Mouse (Mus musculus) kidney, embryonic 14.5 days (tissue): ENCODE measurements at regions not wholly inside any gene's neighbourhood (a gene's known extent, or its start where the extent isn't known, plus 50 kb on each side); places are given as distances from the start of the nearest gene placed in this dataset.
A peak's percentile ranks its signal among the peaks of the same experiment; 100 is the strongest.

Source experiments
- ATAC-seq: fragments of 200-750 bp; cut with Nextera tagmentation; 2 replicates; pipeline ENCODE4 v1.8.0; 2017; ENCODE audit warnings: moderate number of reproducible peaks, mild to moderate bottlenecking, moderate TSS enrichment, moderate library complexity; ENCODE audit not compliant: low FRiP score, low TSS enrichment
- H3K27ac ChIP-seq: fragments of 300-500 bp; sonication (generic); 2 replicates; pipeline ENCODE4 v1.5.1; 2014; ENCODE audit warnings: low read depth, mild to moderate bottlenecking, low read length, moderate library complexity, mixed read lengths
- H3K27me3 ChIP-seq: fragments of 300-500 bp; sonication (generic); 2 replicates; pipeline ENCODE4 v1.6.1; 2014; ENCODE audit warnings: mild to moderate bottlenecking, low read length; ENCODE audit not compliant: control insufficient read depth, insufficient read depth
- H3K36me3 ChIP-seq: fragments of 300-500 bp; sonication (generic); 2 replicates; pipeline ENCODE4 v1.6.1; 2014; ENCODE audit warnings: low read length, mixed read lengths; ENCODE audit not compliant: control insufficient read depth, insufficient read depth
- H3K4me1 ChIP-seq: fragments of 300-500 bp; sonication (generic); 2 replicates; pipeline ENCODE4 v1.6.1; 2014; ENCODE audit warnings: low read length, mixed read lengths; ENCODE audit not compliant: control insufficient read depth, insufficient read depth
- H3K4me2 ChIP-seq: fragments of 300-500 bp; sonication (generic); replicated peaks from 2 replicates; pipeline ENCODE4 v1.6.1; 2014; ENCODE audit warnings: low read depth, mild to moderate bottlenecking, low read length
- H3K4me3 ChIP-seq: fragments of 300-500 bp; sonication (generic); 2 replicates; pipeline ENCODE4 v1.5.1; 2014; ENCODE audit warnings: mild to moderate bottlenecking, low read length
- H3K9ac ChIP-seq: fragments of 300-500 bp; sonication (generic); 2 replicates; pipeline ENCODE4 v1.6.1; 2014; ENCODE audit warnings: low read depth, mild to moderate bottlenecking, low read length, moderate library complexity
- H3K9me3 ChIP-seq: fragments of 300-500 bp; sonication (generic); 2 replicates; pipeline ENCODE4 v1.6.1; 2016; ENCODE audit warnings: low read length; ENCODE audit not compliant: control insufficient read depth
- WGBS: fragments of 180-500 bp; shearing (Covaris S2); extraction: QIAGEN DNeasy Blood & Tissue Kit; methylation state at CpG from one replicate; pipeline ENCODE4 v1.1.7; 2014; 5-methylcytosine and 5-hydroxymethylcytosine counted together

DNA sequence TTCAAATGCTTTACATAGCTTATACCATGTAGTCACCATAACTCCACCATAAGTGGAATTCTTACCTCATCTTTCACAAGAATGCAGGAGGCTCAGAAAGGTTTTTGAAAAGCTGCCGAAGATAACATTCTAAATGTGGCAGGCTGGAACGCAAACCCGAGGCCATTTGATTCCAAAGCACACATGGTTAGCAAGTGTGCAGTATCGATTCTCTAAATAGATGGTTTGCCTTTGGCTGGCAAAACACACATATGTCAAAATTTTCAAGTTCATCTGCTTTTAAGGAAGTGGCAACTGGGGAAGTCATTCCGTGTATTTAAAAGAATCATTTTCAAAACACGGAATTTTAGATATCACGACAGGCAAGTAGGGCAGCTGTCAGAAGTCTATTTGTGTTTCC lies 609.8 kb downstream of the Actr3 start:
- whole genome bisulfite sequencing = 90% methylated on average over 7 of the region's 7 CpGs
- H3K9me3 ChIP-seq = no peaks in the 10 kb centered on the region
- H3K27me3 ChIP-seq = no peaks in the 10 kb centered on the region
- H3K4me2 ChIP-seq = no peak overlapping the region
- no peaks in the 10 kb centered on the region for H3K36me3 ChIP-seq
- H3K4me1 ChIP-seq = no peaks in the 10 kb centered on the region
- no peak for ATAC-seq
- H3K27ac ChIP-seq = no peak overlapping the region
- H3K4me3 ChIP-seq = no peak overlapping the region
- H3K9ac ChIP-seq = no peak overlapping the region

DNA sequence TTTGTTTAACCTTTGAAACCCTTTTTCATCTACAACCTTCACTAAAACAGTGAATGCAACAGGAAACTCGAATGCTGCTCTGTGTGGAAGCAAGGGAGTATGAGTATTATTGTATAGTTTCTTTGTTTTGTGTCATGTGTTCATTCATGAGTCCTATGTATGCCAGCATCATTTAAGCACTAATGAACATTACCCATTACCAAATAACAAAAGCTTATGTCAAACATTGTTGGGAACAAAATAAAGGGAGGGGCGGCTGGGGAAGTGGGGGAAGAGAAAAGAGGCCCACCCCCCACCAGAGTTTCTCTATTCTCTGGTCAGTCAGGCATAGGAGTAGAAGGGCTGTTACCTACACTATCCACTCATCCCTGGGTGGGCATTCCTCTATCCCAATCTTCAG lies 642.5 kb downstream of the Actr3 start:
- ATAC-seq = no peak
- 74% methylated on average over 2 of the region's 2 CpGs for WGBS

DNA sequence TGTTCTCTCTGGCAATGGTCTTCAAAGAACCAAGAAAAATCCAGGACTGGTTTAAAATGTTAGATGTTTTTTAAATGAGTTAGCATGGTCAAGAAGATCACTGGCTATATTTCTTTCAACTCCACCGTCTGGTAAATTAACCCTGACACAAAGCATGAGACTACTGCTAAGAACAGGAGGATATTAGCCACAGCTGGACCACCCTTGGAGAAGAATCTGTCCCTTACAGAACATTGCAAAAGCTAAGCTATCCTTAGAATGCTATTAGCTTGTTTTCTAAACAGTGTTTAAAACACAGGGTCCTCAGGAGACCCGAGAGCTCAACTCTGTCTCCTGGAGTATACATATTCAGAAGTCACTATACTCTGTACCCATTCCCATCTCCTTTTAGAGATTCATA lies 644.9 kb downstream of the Actr3 start:
- no peaks in the 10 kb centered on the region for H3K36me3 ChIP-seq
- no peak for ATAC-seq
- 60% methylated on average over 2 of the region's 2 CpGs for WGBS
- no peak overlapping the region for H3K9ac ChIP-seq
- no peak overlapping the region for H3K27ac ChIP-seq
- H3K4me2 ChIP-seq = no peak overlapping the region
- no peaks in the 10 kb centered on the region for H3K9me3 ChIP-seq
- H3K4me3 ChIP-seq = no peak overlapping the region
- no peaks in the 10 kb centered on the region for H3K27me3 ChIP-seq
- H3K4me1 ChIP-seq = no peaks in the 10 kb centered on the region

More for the DNA sequence above, 642.5 kb downstream of the Actr3 start:
- no peaks in the 10 kb centered on the region for H3K27me3 ChIP-seq
- no peak overlapping the region for H3K9ac ChIP-seq
- no peak overlapping the region for H3K4me3 ChIP-seq
- no peak overlapping the region for H3K27ac ChIP-seq
- H3K4me2 ChIP-seq = no peak overlapping the region
- no peaks in the 10 kb centered on the region for H3K4me1 ChIP-seq
- H3K36me3 ChIP-seq = no peaks in the 10 kb centered on the region
- H3K9me3 ChIP-seq = no peaks in the 10 kb centered on the region

DNA sequence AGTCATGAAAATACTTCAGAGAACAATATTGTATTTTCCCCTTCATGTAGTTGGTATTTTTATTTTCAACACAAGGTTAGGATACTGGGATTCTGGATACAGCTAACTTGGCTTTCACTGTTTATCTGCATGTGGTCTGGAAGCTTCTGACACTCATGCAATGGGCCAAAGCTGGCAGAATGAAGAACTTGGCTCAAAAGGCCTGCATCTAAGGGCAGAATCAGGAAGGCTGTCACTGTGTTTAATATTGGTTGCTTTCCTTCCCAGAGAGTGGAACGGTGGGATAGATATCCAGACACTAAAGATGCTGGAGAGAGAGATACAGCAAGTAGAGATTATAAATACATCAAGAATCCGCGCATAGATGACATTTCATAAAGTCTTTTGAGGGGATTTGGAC lies 645.4 kb downstream of the Actr3 start:
- H3K9ac ChIP-seq = no peak overlapping the region
- H3K27me3 ChIP-seq = no peaks in the 10 kb centered on the region
- H3K36me3 ChIP-seq = no peaks in the 10 kb centered on the region
- no peaks in the 10 kb centered on the region for H3K9me3 ChIP-seq
- no peaks in the 10 kb centered on the region for H3K4me1 ChIP-seq
- no peak overlapping the region for H3K4me2 ChIP-seq
- ATAC-seq = no peak
- H3K27ac ChIP-seq = no peak overlapping the region
- 80% methylated on average over 3 of the region's 3 CpGs for WGBS
- H3K4me3 ChIP-seq = no peak overlapping the region

DNA sequence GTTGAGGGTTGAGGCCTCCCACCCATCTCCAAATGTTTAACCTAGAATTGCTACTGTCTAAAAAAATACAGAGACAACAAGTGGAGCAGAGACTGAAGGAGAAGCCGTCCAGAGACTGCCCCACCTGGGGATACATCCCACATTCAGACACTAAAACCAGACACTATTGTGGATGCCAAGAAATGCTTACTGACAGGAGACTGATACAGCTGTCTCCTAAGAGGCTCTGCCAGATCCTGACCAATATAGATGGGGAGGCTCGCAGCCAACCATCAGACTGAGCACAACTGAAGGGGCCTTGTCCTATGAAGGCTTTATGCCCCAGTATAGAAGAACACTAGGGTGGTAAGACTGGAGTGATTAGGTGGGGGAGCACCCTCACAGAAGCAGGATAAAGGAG lies 652.5 kb downstream of the Actr3 start:
- no peak overlapping the region for H3K9ac ChIP-seq
- no peak for ATAC-seq
- H3K4me2 ChIP-seq = no peak overlapping the region
- no peaks in the 10 kb centered on the region for H3K4me1 ChIP-seq
- no peak overlapping the region for H3K27ac ChIP-seq
- WGBS = 89% methylated on average over 2 of the region's 2 CpGs
- H3K9me3 ChIP-seq = no peaks in the 10 kb centered on the region
- H3K4me3 ChIP-seq = no peak overlapping the region
- no peaks in the 10 kb centered on the region for H3K27me3 ChIP-seq
- no peaks in the 10 kb centered on the region for H3K36me3 ChIP-seq

DNA sequence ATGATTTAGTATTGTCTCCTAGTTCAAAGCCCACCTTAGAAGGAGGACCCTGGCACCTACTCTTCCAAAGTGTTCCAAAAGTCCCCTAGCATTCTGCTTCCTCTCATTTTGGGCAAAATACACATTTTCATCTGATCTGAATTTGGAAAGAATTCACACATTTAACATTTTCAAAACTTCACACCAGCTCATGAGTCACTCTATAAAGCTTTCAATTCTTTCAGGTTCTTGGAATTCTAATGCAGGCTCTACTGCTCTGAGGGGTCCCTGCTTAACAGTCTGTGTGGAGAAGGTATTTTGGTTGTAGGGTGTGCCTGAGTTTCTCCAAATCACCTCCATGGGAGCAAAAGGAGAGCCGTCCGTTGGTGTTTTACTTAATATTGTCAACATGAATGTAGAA lies 657.8 kb downstream of the Actr3 start:
- Histone ChIP-seq H3K4me1 (no peaks in the 10 kb centered on the region), H3K27me3 (no peaks in the 10 kb centered on the region), H3K9ac (no peak overlapping the region), H3K4me3 (no peak overlapping the region), H3K4me2 (no peak overlapping the region), H3K27ac (no peak overlapping the region), H3K36me3 (no peaks in the 10 kb centered on the region), H3K9me3 (no peaks in the 10 kb centered on the region)
- whole genome bisulfite sequencing = 95% methylated on average over 2 of the region's 2 CpGs
- ATAC-seq = no peak

DNA sequence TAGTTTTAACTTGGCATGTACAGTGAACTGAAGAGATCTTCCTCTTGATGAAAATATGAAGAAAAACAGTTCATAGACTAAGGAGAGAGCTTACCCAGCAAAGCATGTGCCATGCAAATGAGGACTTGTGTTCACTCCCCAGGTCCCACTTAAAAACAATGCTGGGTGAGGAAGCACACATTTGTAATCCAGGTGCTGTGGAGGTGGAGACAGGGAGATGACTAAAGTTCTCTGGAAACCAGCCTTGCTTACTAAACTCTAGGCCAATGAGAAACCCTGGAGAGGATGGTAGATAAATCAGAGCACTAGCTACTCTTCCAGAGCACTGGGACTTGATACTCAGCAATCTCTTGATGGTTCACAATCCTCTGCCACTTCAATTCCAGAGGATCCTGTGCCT lies 678.8 kb downstream of the Actr3 start:
- H3K9me3 ChIP-seq = no peaks in the 10 kb centered on the region
- no peak overlapping the region for H3K4me3 ChIP-seq
- H3K36me3 ChIP-seq = no peaks in the 10 kb centered on the region
- no peaks in the 10 kb centered on the region for H3K27me3 ChIP-seq
- no peak overlapping the region for H3K27ac ChIP-seq
- H3K4me1 ChIP-seq = no peaks in the 10 kb centered on the region
- no peak overlapping the region for H3K4me2 ChIP-seq
- no peak overlapping the region for H3K9ac ChIP-seq
- ATAC-seq = no peak

DNA sequence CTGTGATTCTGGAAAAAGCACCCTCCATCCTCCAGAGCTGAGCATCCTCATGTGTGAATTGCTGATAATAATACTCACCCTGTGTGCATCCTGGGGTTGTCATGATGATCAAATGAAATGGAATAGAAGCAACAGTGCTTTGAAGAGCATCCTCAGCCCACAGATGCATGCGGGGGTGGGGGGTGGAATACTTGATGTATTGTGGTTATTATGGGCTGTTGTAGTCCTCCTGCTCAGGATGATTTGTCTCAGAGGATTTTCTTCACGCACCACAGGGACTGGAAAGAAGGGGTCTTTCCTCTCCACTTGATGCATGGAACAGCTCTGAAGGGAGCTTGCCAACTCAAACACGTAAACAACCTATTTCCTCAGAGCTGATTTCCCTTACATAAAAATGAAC lies 694.4 kb upstream of the Dpp10 start:
- 50% methylated on average over 3 of the region's 3 CpGs for WGBS
- Histone ChIP-seq H3K9me3 (no peaks in the 10 kb centered on the region), H3K4me2 (no peak overlapping the region), H3K27ac (no peak overlapping the region), H3K4me3 (no peak overlapping the region), H3K36me3 (no peaks in the 10 kb centered on the region), H3K27me3 (no peaks in the 10 kb centered on the region), H3K4me1 (no peaks in the 10 kb centered on the region), H3K9ac (no peak overlapping the region)
- ATAC-seq = no peak

DNA sequence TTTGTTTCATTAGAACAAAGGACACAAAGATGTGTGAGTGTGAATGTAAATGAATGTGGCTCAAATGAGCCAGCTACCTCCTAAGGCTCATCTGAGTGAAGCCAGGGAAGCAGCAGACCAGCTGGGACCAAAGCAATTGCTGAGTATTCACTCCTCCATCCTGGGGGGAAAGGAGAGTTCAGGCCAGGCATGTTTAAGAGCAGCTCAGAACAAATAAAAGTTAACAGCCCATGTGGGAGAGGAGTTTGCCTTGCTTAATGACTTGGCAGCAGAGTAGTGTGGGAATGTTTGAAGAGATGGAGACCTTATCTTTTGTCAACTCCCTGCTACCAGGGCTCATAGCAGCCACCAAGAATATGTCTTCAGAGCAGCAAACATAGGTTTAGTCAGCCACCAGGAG lies 685.0 kb upstream of the Dpp10 start:
- peak; percentile 94; the same call in 1 of the 2 replicates for ATAC-seq
- Histone ChIP-seq H3K27ac (no peak overlapping the region), H3K9ac (no peak overlapping the region), H3K4me1 (no peaks in the 10 kb centered on the region), H3K27me3 (no peaks in the 10 kb centered on the region), H3K36me3 (no peaks in the 10 kb centered on the region), H3K4me3 (no peak overlapping the region), H3K4me2 (no peak overlapping the region), H3K9me3 (no peaks in the 10 kb centered on the region)

DNA sequence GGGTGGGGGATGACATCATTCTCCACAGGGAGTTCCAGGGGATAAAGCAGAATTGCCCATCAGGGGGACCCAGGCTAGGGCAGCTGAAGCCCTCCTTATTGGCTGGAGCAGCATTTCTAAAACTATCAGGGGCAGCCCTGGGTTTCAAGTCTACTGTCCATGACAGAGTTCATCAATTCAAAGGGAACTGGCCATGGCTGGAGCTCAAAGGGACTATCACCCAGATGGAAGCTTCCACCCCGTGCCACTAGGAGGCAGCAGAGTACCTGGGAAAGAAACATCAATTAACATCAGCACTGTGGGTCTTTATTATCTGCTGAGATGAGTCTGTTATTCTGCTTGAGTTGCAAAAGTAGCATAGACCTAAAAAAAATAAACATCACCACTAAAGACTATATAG lies 672.7 kb upstream of the Dpp10 start:
- no peak overlapping the region for H3K27ac ChIP-seq
- no peak overlapping the region for H3K4me2 ChIP-seq
- H3K4me1 ChIP-seq = no peaks in the 10 kb centered on the region
- ATAC-seq = peak; percentile 76; the same call in 1 of the 2 replicates
- 0% methylated on average over 1 of the region's 1 CpGs for WGBS
- no peak overlapping the region for H3K9ac ChIP-seq
- H3K27me3 ChIP-seq = no peaks in the 10 kb centered on the region
- no peaks in the 10 kb centered on the region for H3K9me3 ChIP-seq
- no peaks in the 10 kb centered on the region for H3K36me3 ChIP-seq
- H3K4me3 ChIP-seq = no peak overlapping the region
